Mouse (Mus musculus): ENCODE measurements around the gene Serinc1. TPM values are rescaled to one million over a fixed set of nuclear protein-coding genes. Genes with fewer than 3 reads are reported as not detected.

The Serinc1 gene
- polyA plus RNA-seq, 1 experiment from 2014 or later = 339 TPM

DNA sequence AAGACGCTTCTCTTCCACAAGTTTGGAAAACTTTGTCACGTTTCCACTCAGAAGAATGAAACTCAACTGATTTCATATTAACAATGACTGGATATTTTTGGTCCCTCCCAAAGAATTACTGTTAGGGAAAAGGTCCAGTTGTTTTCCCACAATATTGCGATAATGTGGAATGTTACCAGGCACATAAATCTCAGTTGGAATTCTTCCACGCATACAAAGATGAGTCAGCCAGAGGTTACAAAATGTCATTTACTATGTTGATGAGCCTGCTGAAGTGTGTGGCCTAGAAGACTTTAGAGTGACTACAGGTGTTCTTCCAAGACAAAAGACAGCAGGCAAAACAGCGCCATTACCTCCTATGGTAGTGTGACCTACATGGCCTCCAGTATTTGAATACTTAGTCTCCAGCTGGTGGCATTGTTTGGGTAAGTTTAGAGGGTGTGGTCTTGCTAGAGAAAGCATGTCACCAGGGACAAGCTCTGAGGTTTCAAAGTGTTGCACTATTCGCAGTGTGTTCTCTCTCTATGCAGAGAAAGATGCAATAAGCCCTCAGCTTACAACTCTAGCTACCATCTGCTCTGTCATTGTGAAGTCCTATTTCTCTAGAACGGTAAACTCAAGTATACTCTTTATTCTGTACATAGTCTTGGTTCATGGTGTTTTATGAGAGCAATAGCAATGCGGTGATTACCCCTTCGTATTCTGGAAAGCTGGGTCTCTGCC lies 55.0 kb downstream of the Serinc1 start:
- Histone ChIP-seq H3K27ac (no peak overlapping the region), H3K36me3 (no peaks in the 10 kb centered on the region), H3K4me3 (replicated peaks) (no peak overlapping the region), H3K27me3 (no peaks in the 10 kb centered on the region), H3K9ac (replicated peaks) (no peak overlapping the region), H3K9me3 (no peaks in the 10 kb centered on the region), H3K4me1 (replicated peaks) (no peaks in the 10 kb centered on the region), H3K4me2 (replicated peaks) (no peak overlapping the region)
- 73% methylated on average over 9 of the region's 9 CpGs for WGBS
- no peak for ATAC-seq

Other genes starting within 250 kb of the Serinc1 start
- gene Hsf2, start 46.1 kb downstream of the Serinc1 start, polyA plus RNA-seq (2015; fragmentation: Nextera tagmentation; extraction: Ambion mirVana) = 86.4 and 100 TPM in 2 replicates
- 5.9 and 7.8 TPM in 2 replicates for gene Pkib, start 99.5 kb upstream of the Serinc1 start, polyA plus RNA-seq (2015; fragmentation: Nextera tagmentation; extraction: Ambion mirVana)

All from midbrain, embryonic 13.5 days (tissue).